Mouse (Mus musculus): Measurements from ENCODE around the gene Ms4a6b.
"Not testable (repeated sequence)": the region's sequence is repeated elsewhere in the genome, so short reads cannot be mapped to it uniquely, and the experiment has no call there.

The Ms4a6b gene

GRCm38 (mm10) chr19:11533421-11533820 is 17.1 kb downstream of the Ms4a6b start:
- no peak for DNase-seq (ENCODE audit: low spot score in 2 of 2)

GRCm38 (mm10) chr19:11533888-11534445 is 17.7 kb downstream of the Ms4a6b start:
- no peak for DNase-seq (ENCODE audit: low spot score in 2 of 2)

- no peak for DNase-seq (ENCODE audit: low spot score in 2 of 2)
These were observed 20.3 kb downstream of the Ms4a6b start, which contains the start of gene Ms4a4d for GRCm38 (mm10) chr19:11536593-11536992. TSS of gene Ms4a4d (plus strand) at chr19:11536801.

GRCm38 (mm10) chr19:11537336-11537735 is 21.0 kb downstream of the Ms4a6b start:
- DNase-seq (ENCODE audit: low spot score in 2 of 2): no peak

GRCm38 (mm10) chr19:11540166-11540821 is 24.0 kb downstream of the Ms4a6b start:
- not testable (repeated sequence) for DNase-seq (ENCODE audit: low spot score in 2 of 2)

GRCm38 (mm10) chr19:11544383-11544782 is 28.1 kb downstream of the Ms4a6b start:
- not testable (repeated sequence) for DNase-seq (ENCODE audit: low spot score in 2 of 2)

- DNase-seq (ENCODE audit: low spot score in 2 of 2): no peak
These were observed 31.6 kb downstream of the Ms4a6b start for GRCm38 (mm10) chr19:11547911-11548310.

- DNase-seq (ENCODE audit: low spot score in 2 of 2): no peak
These were observed 38.4 kb downstream of the Ms4a6b start for GRCm38 (mm10) chr19:11554726-11555125.

GRCm38 (mm10) chr19:11559560-11559959 is 43.2 kb downstream of the Ms4a6b start:
- not testable (repeated sequence) for DNase-seq (ENCODE audit: low spot score in 2 of 2)

- DNase-seq (ENCODE audit: low spot score in 2 of 2): no peak
These were observed 58.7 kb downstream of the Ms4a6b start for GRCm38 (mm10) chr19:11574965-11575364.
